Mouse (Mus musculus): ENCODE data around the gene Ano5. TPM values are rescaled to one million over a fixed set of nuclear protein-coding genes. Genes with fewer than 3 reads are reported as not detected.

Ano5 gene
- polyA plus RNA-seq, 1 experiment from 2014 or later = 1.1 TPM

DNA sequence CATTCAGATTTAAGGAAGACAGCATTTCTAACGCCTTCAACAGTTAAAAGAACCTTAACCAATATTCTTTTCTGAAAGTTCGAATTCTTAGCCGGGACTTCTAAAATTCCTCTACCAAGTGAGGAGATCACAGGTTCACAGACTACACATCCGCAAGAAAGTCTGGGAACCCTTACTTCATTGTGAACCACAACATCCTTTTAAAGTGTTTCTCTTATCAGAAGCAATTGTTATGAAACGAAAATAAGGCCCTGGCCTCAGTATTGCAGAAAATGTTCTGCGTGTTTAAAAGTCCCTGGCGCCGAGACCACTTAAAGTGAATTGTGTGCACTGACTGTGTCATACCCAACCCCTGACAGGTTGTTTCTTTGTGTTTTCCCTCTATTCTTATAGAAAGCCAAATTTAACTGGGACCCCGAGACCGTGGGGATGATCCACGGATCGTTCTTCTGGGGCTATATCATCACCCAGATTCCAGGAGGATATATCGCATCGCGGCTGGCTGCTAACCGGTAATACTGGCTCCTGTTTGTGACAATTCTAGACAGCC is 115.7 kb downstream of the Ano5 start:
- Histone ChIP-seq H3K27ac (ENCODE audit: low read depth, low read length) (peak overlapping the region; percentile 86), H3K4me1 (ENCODE audit: control insufficient read depth, insufficient read depth, low read depth, low read length) (no peaks in the 10 kb centered on the region; the same call in 1 of the 2 replicates), H3K9ac (ENCODE audit: low read depth, low read length) (peak overlapping the region; percentile 59), H3K4me3 (ENCODE audit: low read length) (peak overlapping the region; percentile 44), H3K27me3 (replicated peaks; ENCODE audit: control insufficient read depth, insufficient read depth, low read length) (peaks cover 7% of the 10 kb centered on the region), H3K4me2 (ENCODE audit: low read length) (peak overlapping the region; percentile 59), H3K36me3 (ENCODE audit: control insufficient read depth, insufficient read depth, low read length) (no peaks in the 10 kb centered on the region), H3K9me3 (ENCODE audit: control insufficient read depth, low read length) (no peaks in the 10 kb centered on the region)
- under 1% methylated on average over 16 of the region's 16 CpGs for WGBS
- ATAC-seq = no peak

DNA sequence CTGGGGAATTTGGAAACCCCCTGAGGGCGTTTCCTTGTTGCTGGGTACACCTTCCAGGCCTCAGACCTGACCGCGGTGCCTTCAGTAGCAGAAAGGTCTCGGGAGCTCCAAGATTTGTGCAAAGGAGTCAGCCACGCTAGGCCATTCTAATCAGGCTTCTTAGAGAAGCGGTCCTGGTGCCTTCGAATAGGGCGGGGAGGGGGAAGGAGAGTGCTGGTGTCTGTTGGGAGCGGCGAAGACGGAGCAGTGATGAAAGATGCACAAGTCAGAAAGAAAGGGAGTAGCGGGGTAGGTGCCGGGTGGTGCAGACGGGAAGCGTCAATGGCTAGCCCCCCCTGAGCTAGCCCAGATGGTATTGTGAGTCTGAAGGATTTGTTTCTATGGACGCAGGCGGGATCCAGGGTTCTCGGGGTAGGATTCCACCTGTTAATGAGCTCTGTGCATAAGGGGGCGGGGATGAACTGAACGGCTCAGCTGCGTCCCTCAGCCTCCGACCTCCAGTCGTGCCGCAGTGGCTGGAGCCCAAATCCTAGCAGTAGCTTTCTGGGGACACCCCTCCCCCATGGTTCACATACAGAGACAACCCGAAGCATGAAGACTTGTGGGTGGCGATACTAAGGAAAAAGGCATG is 116.3 kb downstream of the Ano5 start:
- peak overlapping the region; percentile 59 for H3K4me2 ChIP-seq (ENCODE audit: low read length)
- H3K4me1 ChIP-seq (ENCODE audit: control insufficient read depth, insufficient read depth, low read depth, low read length) = no peaks in the 10 kb centered on the region; the same call in 1 of the 2 replicates
- H3K36me3 ChIP-seq (ENCODE audit: control insufficient read depth, insufficient read depth, low read length) = no peaks in the 10 kb centered on the region
- peak overlapping the region; percentile 59 for H3K9ac ChIP-seq (ENCODE audit: low read depth, low read length)
- ATAC-seq = peak; percentile 82
- peaks cover 7% of the 10 kb centered on the region for H3K27me3 ChIP-seq (replicated peaks; ENCODE audit: control insufficient read depth, insufficient read depth, low read length)
- peak overlapping the region; percentile 86 for H3K27ac ChIP-seq (ENCODE audit: low read depth, low read length)
- under 1% methylated on average over 26 of the region's 26 CpGs for WGBS
- peak overlapping the region; percentile 44 for H3K4me3 ChIP-seq (ENCODE audit: low read length)
- no peaks in the 10 kb centered on the region for H3K9me3 ChIP-seq (ENCODE audit: control insufficient read depth, low read length)

DNA sequence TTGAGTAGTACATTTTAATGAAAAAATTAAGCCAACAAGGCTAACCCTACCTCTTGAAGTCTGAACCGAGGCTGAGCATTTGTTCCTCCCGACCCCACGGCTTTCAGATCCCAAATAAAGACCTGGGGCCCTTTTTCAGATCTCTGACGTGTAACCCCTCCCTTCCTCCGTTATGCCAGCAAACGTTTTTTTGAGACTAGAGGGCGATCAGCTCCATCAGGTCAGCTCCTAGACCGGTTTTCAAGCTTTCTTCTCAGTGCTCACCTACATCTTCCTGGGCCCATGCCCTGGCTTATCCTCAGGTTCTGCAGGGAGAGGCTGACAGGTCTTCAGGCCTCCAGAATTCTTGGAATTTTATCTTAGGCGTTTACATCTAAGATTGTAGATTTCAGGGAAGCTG is 116.8 kb downstream of the Ano5 start:
- peak overlapping the region; percentile 59 for H3K4me2 ChIP-seq (ENCODE audit: low read length)
- H3K27ac ChIP-seq (ENCODE audit: low read depth, low read length) = peak overlapping the region; percentile 86
- no peaks in the 10 kb centered on the region; the same call in 1 of the 2 replicates for H3K4me1 ChIP-seq (ENCODE audit: control insufficient read depth, insufficient read depth, low read depth, low read length)
- ATAC-seq = no peak
- WGBS = 0% methylated on average over 9 of the region's 9 CpGs
- H3K9ac ChIP-seq (ENCODE audit: low read depth, low read length) = peak overlapping the region; percentile 59
- no peaks in the 10 kb centered on the region for H3K9me3 ChIP-seq (ENCODE audit: control insufficient read depth, low read length)
- peak overlapping the region; percentile 44 for H3K4me3 ChIP-seq (ENCODE audit: low read length)
- H3K36me3 ChIP-seq (ENCODE audit: control insufficient read depth, insufficient read depth, low read length) = no peaks in the 10 kb centered on the region
- H3K27me3 ChIP-seq (replicated peaks; ENCODE audit: control insufficient read depth, insufficient read depth, low read length) = peaks cover 7% of the 10 kb centered on the region

DNA sequence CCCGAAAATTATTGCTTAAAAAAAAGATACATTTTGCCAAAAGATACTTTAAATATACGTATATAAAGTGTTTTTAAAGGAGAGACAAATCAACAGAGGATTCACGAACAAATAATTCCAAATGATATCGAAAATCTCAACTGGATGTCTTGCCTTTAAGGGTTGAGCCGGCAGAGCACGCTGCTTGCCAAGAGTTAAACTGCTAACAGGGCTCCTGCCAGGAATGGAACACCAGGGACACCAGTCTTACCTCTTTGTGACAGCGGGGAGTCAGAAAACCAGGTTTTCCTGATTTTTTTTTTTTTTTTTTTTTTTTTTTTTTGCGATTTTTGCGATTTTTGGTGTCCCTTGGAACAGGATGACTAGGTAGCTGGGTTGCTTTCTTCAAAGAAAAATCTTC is 117.5 kb downstream of the Ano5 start:
- Histone ChIP-seq H3K27ac (ENCODE audit: low read depth, low read length) (no peak overlapping the region), H3K36me3 (ENCODE audit: control insufficient read depth, insufficient read depth, low read length) (no peaks in the 10 kb centered on the region), H3K9ac (ENCODE audit: low read depth, low read length) (no peak overlapping the region), H3K4me1 (ENCODE audit: control insufficient read depth, insufficient read depth, low read depth, low read length) (no peaks in the 10 kb centered on the region; the same call in 1 of the 2 replicates), H3K4me2 (ENCODE audit: low read length) (peak overlapping the region; percentile 44), H3K4me3 (ENCODE audit: low read length) (no peak overlapping the region), H3K9me3 (ENCODE audit: control insufficient read depth, low read length) (no peaks in the 10 kb centered on the region), H3K27me3 (replicated peaks; ENCODE audit: control insufficient read depth, insufficient read depth, low read length) (peaks cover 7% of the 10 kb centered on the region)
- no peak for ATAC-seq
- 1% methylated on average over 9 of the region's 9 CpGs for WGBS

DNA sequence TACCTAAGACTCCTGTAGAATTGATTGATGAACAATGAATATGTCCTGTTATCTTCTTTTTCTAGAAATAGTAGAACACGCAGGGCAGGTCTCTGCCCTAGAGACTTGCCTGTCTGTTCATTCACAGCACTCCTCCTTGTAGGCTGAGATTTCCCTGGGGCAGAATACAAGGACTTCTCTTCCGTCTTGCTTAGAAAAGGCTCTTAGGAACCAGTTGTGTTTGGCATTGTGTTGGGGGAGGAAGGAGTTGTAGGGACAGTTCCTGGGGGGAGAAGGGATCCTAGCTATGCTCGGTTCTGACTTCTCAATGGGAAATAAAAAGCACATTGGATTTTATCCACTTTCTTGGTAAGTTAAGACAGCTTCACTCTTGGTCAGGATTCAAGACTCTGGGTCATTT is 118.4 kb downstream of the Ano5 start:
- WGBS = 3% methylated on average over 3 of the region's 3 CpGs
- no peaks in the 10 kb centered on the region; the same call in 1 of the 2 replicates for H3K4me1 ChIP-seq (ENCODE audit: control insufficient read depth, insufficient read depth, low read depth, low read length)
- peak overlapping the region; percentile 25 for H3K4me3 ChIP-seq (ENCODE audit: low read length)
- peak overlapping the region; percentile 17; the same call in 1 of the 2 replicates for H3K9ac ChIP-seq (ENCODE audit: low read depth, low read length)
- H3K36me3 ChIP-seq (ENCODE audit: control insufficient read depth, insufficient read depth, low read length) = no peaks in the 10 kb centered on the region
- peak overlapping the region; percentile 59 for H3K4me2 ChIP-seq (ENCODE audit: low read length)
- H3K27ac ChIP-seq (ENCODE audit: low read depth, low read length) = peak overlapping the region; percentile 56
- ATAC-seq = no peak
- no peaks in the 10 kb centered on the region for H3K9me3 ChIP-seq (ENCODE audit: control insufficient read depth, low read length)
- peaks cover 7% of the 10 kb centered on the region for H3K27me3 ChIP-seq (replicated peaks; ENCODE audit: control insufficient read depth, insufficient read depth, low read length)

DNA sequence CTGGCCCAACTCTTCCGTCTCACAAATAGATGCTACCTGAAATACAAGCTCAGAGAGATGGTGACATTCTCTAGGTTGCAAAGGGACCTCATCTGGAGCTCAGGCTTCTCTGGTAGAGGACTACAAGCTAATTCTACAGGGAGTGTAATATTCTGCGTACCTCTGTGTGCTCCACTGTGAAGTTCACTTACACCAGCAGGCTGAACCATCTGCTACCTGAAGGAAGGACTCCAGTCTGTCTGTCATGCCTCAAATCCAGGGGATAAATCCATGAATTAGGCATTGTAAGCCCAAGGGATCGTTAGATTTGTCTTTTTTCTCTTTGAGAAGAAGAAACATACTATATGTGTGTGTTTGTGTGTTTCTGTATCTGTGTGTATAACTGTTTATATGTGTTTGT is 120.3 kb downstream of the Ano5 start:
- Histone ChIP-seq H3K27ac (ENCODE audit: low read depth, low read length) (no peak overlapping the region; the same call in 1 of the 2 replicates), H3K4me1 (ENCODE audit: control insufficient read depth, insufficient read depth, low read depth, low read length) (no peaks in the 10 kb centered on the region; the same call in 1 of the 2 replicates), H3K4me3 (ENCODE audit: low read length) (peak overlapping the region; percentile 1; the same call in 1 of the 2 replicates), H3K4me2 (ENCODE audit: low read length) (peak overlapping the region; percentile 33), H3K36me3 (ENCODE audit: control insufficient read depth, insufficient read depth, low read length) (no peaks in the 10 kb centered on the region), H3K9me3 (ENCODE audit: control insufficient read depth, low read length) (no peaks in the 10 kb centered on the region), H3K27me3 (replicated peaks; ENCODE audit: control insufficient read depth, insufficient read depth, low read length) (peaks cover 7% of the 10 kb centered on the region), H3K9ac (ENCODE audit: low read depth, low read length) (no peak overlapping the region; the same call in 1 of the 2 replicates)
- no peak for ATAC-seq
- 56% methylated on average over 3 of the region's 3 CpGs for whole genome bisulfite sequencing

DNA sequence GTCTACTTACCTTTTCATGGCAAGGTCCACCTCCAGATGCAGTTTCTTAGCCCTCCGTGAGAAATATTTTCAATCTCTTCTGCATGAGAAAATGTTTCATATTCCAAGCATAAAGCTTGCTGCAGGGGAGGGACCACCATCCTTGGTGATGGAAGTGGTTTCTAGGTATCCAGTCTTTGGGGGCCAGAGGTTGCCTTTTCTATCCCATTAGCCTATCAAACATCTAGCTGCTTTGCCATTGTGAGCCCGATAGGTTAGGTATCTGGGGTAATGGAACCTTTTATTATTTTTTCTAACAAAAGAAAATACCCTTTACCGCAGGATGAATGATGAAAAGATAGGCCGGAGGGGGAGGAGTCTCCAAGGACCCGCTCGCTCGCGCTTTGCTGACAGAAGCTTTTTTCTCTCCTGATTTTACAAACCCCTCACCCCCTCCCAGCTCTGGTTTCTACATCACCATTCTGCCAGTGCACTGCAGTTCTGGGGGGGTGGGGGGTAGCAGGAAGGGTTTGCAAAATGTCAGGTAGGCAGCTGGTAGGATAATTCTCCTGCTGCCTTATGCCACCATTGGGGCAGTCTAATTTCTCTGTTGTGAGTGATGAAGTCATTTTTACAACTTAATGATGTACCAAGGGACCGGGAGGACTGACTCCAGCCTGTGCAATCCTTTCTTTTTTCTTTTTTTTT is 121.9 kb downstream of the Ano5 start:
- 7% methylated on average over 9 of the region's 9 CpGs for WGBS

DNA sequence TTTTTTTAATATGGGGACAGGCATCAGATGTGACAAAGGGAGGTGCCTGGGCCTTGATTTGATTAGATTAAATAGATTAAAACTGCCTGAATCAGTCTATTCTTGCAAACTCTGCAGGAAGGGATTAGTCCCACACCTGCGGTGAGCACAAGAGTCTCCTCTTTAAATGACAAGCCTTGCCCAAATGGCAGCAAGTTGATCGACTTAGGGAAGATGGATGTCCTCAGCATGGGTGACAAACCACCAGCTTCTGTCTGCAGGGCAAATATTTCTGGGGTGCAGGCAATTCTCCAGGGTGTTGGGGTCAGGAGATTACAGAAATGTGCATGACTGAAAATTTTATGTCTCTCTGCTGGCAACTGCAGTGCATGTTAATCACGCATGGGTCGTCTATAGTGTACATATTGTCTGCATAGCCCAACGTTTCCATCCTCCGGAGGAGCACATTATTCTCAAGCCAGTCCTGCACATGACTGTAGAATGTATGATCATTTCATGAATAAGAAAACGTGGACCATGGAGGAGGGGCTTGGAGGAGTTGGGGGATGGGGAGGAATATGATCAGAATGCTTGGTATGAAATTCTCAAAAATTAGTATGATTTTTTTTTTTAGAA is 122.5 kb downstream of the Ano5 start:
- no peak overlapping the region for H3K4me3 ChIP-seq (ENCODE audit: low read length)
- H3K9ac ChIP-seq (ENCODE audit: low read depth, low read length) = no peak overlapping the region; the same call in 1 of the 2 replicates
- H3K9me3 ChIP-seq (ENCODE audit: control insufficient read depth, low read length) = no peaks in the 10 kb centered on the region
- H3K4me2 ChIP-seq (ENCODE audit: low read length) = peak overlapping the region; percentile 36
- peak overlapping the region; percentile 66 for H3K27ac ChIP-seq (ENCODE audit: low read depth, low read length)
- H3K27me3 ChIP-seq (replicated peaks; ENCODE audit: control insufficient read depth, insufficient read depth, low read length) = peaks cover 2% of the 10 kb centered on the region
- H3K36me3 ChIP-seq (ENCODE audit: control insufficient read depth, insufficient read depth, low read length) = no peaks in the 10 kb centered on the region
- no peaks in the 10 kb centered on the region for H3K4me1 ChIP-seq (ENCODE audit: control insufficient read depth, insufficient read depth, low read depth, low read length)
- WGBS = 6% methylated on average over 7 of the region's 7 CpGs
- ATAC-seq = peak; percentile 82

More for the DNA sequence above, 121.9 kb downstream of the Ano5 start:
- Histone ChIP-seq H3K4me2 (ENCODE audit: low read length) (peak overlapping the region; percentile 46), H3K27me3 (replicated peaks; ENCODE audit: control insufficient read depth, insufficient read depth, low read length) (peaks cover 6% of the 10 kb centered on the region), H3K9ac (ENCODE audit: low read depth, low read length) (peak overlapping the region; percentile 49), H3K4me1 (ENCODE audit: control insufficient read depth, insufficient read depth, low read depth, low read length) (no peaks in the 10 kb centered on the region), H3K36me3 (ENCODE audit: control insufficient read depth, insufficient read depth, low read length) (no peaks in the 10 kb centered on the region), H3K4me3 (ENCODE audit: low read length) (peak overlapping the region; percentile 6; the same call in 1 of the 2 replicates), H3K9me3 (ENCODE audit: control insufficient read depth, low read length) (no peaks in the 10 kb centered on the region), H3K27ac (ENCODE audit: low read depth, low read length) (peak overlapping the region; percentile 80)
- peak; percentile 88 for ATAC-seq
